Mouse (Mus musculus): ENCODE data around the gene Hecw1.

DNA sequence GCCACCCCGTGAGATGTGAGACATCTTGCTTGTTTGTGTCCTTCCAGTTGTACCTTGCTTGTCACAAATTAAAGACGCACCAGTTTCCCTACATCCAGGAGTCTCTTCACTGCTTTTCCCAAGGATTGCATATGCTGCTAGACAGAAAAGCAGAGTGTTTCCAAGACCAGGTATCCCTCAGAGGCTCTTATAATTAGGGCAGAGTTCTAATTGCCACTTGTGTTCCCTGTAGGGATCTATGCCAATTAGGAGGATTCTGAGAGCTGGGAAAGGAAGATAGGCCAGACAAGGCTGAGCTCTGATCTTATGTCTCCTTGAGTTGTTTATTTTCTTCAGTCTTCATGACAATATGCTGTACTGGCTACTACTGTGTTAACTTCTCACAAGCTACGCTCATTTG, 55.5 kb downstream of the Hecw1 start:
- TF ChIP-seq CTCF (IDR thresholded peaks at IDR 0.05; ENCODE audit: insufficient read depth, low read depth, low read length) (no peak), POLR2A (IDR thresholded peaks at IDR 0.05; ENCODE audit: insufficient read depth, low read depth, low read length) (no peak)
